10 mouse cellular contexts compared by ENCODE assay signal in genomic region chr8:123097786-123098584, GRCm38 (mm10). TPM values are rescaled to one million over a fixed set of nuclear protein-coding genes. Genes with fewer than 3 reads are reported as not detected.
A peak's percentile ranks its signal among the peaks of the same experiment; 100 is the strongest.
DNase-seq lines count a peak whose midpoint lies in the region; ATAC-seq and TF ChIP-seq lines count a peak whose summit lies in the region.
"Had no signal": no experiment of that assay in that cellular context is flagged by ENCODE, and none has a peak within 500 bp of the region (broad histone marks: within the 10 kb centered on the region; RNA-seq: fewer than 3 reads in every experiment).

No protein-coding gene starts in this region.

- H3K9me3 ChIP-seq in kidney, embryonic 16.5 days (ENCODE audit: low read length) = no peaks in the 10 kb centered on the region
- no peaks in the 10 kb centered on the region for H3K9me3 ChIP-seq in stomach, postnatal 0 days (ENCODE audit: control insufficient read depth, low read length)
- no peaks in the 10 kb centered on the region for H3K9me3 ChIP-seq in liver, postnatal 0 days (ENCODE audit: low read length)
- H3K9me3 ChIP-seq: lung, embryonic 15.5 days had no signal

- intact Hi-C loops in gastrocnemius, postnatal 36 days (cut with DNase I) = no loop called here

- H3K4me1 ChIP-seq in lung, adult 2 months (ENCODE audit: control insufficient read depth, insufficient read depth, low read length) = peaks cover under 1% of the 10 kb centered on the region
- H3K4me1 ChIP-seq in kidney, embryonic 16.5 days (ENCODE audit: insufficient read depth, low read length) = peaks cover 5% of the 10 kb centered on the region; the same call in 1 of the 2 replicates
- H3K4me1 ChIP-seq in stomach, postnatal 0 days (replicated peaks; ENCODE audit: control insufficient read depth, insufficient read depth) = 0 out of 2 replicates have a peak, but pooled peaks cover 2% of the 10 kb centered on the region
- peaks cover 4% of the 10 kb centered on the region for H3K4me1 ChIP-seq in liver, postnatal 0 days (ENCODE audit: insufficient read depth)
- H3K4me1 ChIP-seq: lung, embryonic 15.5 days had no signal

- no peak overlapping the region for H3K9ac ChIP-seq in kidney, embryonic 16.5 days (replicated peaks; ENCODE audit: low read length)
- H3K9ac ChIP-seq in stomach, postnatal 0 days (ENCODE audit: low read length) = no peak overlapping the region
- H3K9ac ChIP-seq in liver, postnatal 0 days (replicated peaks) = no peak overlapping the region
- H3K9ac ChIP-seq: lung, embryonic 15.5 days had no signal

- H3K36me3 ChIP-seq in kidney, embryonic 16.5 days (ENCODE audit: insufficient read depth, low read length) = peaks cover 23% of the 10 kb centered on the region
- H3K36me3 ChIP-seq in stomach, postnatal 0 days (ENCODE audit: control insufficient read depth, insufficient read depth, low read length) = peaks cover 20% of the 10 kb centered on the region
- peaks cover 23% of the 10 kb centered on the region for H3K36me3 ChIP-seq in liver, postnatal 0 days (replicated peaks; ENCODE audit: insufficient read depth, low read length)

- no peak overlapping the region for H3K4me2 ChIP-seq in kidney, embryonic 16.5 days (replicated peaks; ENCODE audit: low read depth, low read length)
- H3K4me2 ChIP-seq in stomach, postnatal 0 days (replicated peaks; ENCODE audit: low read depth) = no peak overlapping the region
- H3K4me2 ChIP-seq in liver, postnatal 0 days (ENCODE audit: low read depth, low read length) = no peak overlapping the region
- H3K4me2 ChIP-seq: lung, embryonic 15.5 days had no signal

- TF ChIP-seq EP300 in stomach, postnatal 0 days (optimal IDR thresholded peaks at IDR 0.05) = no peak
- TF ChIP-seq EP300 in liver, postnatal 0 days (IDR thresholded peaks at IDR 0.05; ENCODE audit: low read depth) = no peak

- DNase-seq in frontal cortex, postnatal 10 days (ENCODE audit: low spot score in 2 of 2) = peak; percentile 38 to 44
- no peak for DNase-seq in frontal cortex, postnatal 25 days (ENCODE audit: low spot score in 2 of 2)
- DNase-seq in lung, postnatal 14 days = peak; percentile 34
- DNase-seq in lung, adult 2 months = no peak
- no peak for DNase-seq in stomach, postnatal 0 days (ENCODE audit: low spot score)
- DNase-seq in gastrocnemius, postnatal 36 days = no peak
- DNase-seq in liver, postnatal 0 days = no peak

- peak; percentile 78 for ATAC-seq in kidney, embryonic 16.5 days (ENCODE audit: low FRiP score, low TSS enrichment)
- ATAC-seq in stomach, postnatal 0 days (ENCODE audit: low FRiP score, low TSS enrichment) = no peak
- ATAC-seq in liver, postnatal 0 days = no peak

- H3K4me3 ChIP-seq in lung, adult 2 months (replicated peaks; ENCODE audit: extremely low read depth, low read depth, low read length) = no peak overlapping the region
- no peak overlapping the region for H3K4me3 ChIP-seq in kidney, embryonic 16.5 days (ENCODE audit: low read length)
- no peak overlapping the region for H3K4me3 ChIP-seq in stomach, postnatal 0 days (ENCODE audit: low read depth, low read length)
- no peak overlapping the region for H3K4me3 ChIP-seq in liver, postnatal 0 days (ENCODE audit: low read depth, low read length)
- H3K4me3 ChIP-seq: lung, embryonic 15.5 days; myocyte had no signal

- no peak for TF ChIP-seq POLR2A in lung, adult 2 months (IDR thresholded peaks at IDR 0.05; ENCODE audit: borderline replicate concordance, extremely low read depth, low read depth, low read length)

- WGBS in lung, adult 2 months = 86% methylated on average over 12 of the region's 12 CpGs
- 54% methylated on average over 12 of the region's 12 CpGs for WGBS in kidney, embryonic 16.5 days
- WGBS in stomach, postnatal 0 days = 74% methylated on average over 12 of the region's 12 CpGs
- 83% methylated on average over 11 of the region's 12 CpGs for WGBS in liver, postnatal 0 days (ENCODE audit: insufficient replicate concordance)

- no peaks in the 10 kb centered on the region for H3K27me3 ChIP-seq in kidney, embryonic 16.5 days (ENCODE audit: insufficient read depth, low read length)
- no peaks in the 10 kb centered on the region for H3K27me3 ChIP-seq in stomach, postnatal 0 days (ENCODE audit: control insufficient read depth, insufficient read depth, low read length)
- H3K27me3 ChIP-seq in liver, postnatal 0 days (ENCODE audit: insufficient read depth, low read length) = no peaks in the 10 kb centered on the region
- H3K27me3 ChIP-seq: lung, embryonic 15.5 days had no signal

- TF ChIP-seq CTCF in lung, adult 2 months (IDR thresholded peaks at IDR 0.05; ENCODE audit: insufficient read depth, low read length) = no peak
- TF ChIP-seq CTCF in stomach, postnatal 0 days (IDR thresholded peaks at IDR 0.05; ENCODE audit: low read depth) = peak; percentile 34
- TF ChIP-seq CTCF in liver, postnatal 0 days (IDR thresholded peaks at IDR 0.05; ENCODE audit: low read depth) = no peak

- H3K27ac ChIP-seq in kidney, embryonic 16.5 days (ENCODE audit: low read length) = peak overlapping the region; percentile 79
- no peak overlapping the region for H3K27ac ChIP-seq in stomach, postnatal 0 days (replicated peaks)
- H3K27ac ChIP-seq in liver, postnatal 0 days (ENCODE audit: low read depth) = no peak overlapping the region
- H3K27ac ChIP-seq: lung, embryonic 15.5 days had no signal

RNA-seq across cellular contexts. Expression of gene Rpl13, which starts 4.2 kb away (rescaled TPM):
- polyA plus RNA-seq in lung, adult 2 months (2012; rRNA removed) = 1,500 and 2,209 TPM in 2 replicates
- 1,084 and 1,349 TPM in 2 replicates for polyA plus RNA-seq in kidney, embryonic 16.5 days (2015; fragmentation: Nextera tagmentation; extraction: Ambion mirVana)
- 1,460 and 1,506 TPM in 2 replicates for polyA plus RNA-seq in stomach, postnatal 0 days (2015; fragmentation: Nextera tagmentation; extraction: Ambion mirVana)
- total RNA-seq in gastrocnemius, postnatal 36 days (2021) = 100 to 1,000 TPM; 328 to 417 TPM
- 811 and 871 TPM in 2 replicates for polyA plus RNA-seq in liver, postnatal 0 days (2015; fragmentation: Nextera tagmentation; extraction: Ambion mirVana)

RNA-seq across cellular contexts. Expression of gene Cpne7, which starts 19.2 kb away (rescaled TPM):
- 1.3 and 1.7 TPM in 2 replicates for polyA plus RNA-seq in lung, adult 2 months (2012; rRNA removed)
- polyA plus RNA-seq in kidney, embryonic 16.5 days (2015; fragmentation: Nextera tagmentation; extraction: Ambion mirVana) = 1.8 and 2.1 TPM in 2 replicates
- polyA plus RNA-seq in stomach, postnatal 0 days (2015; fragmentation: Nextera tagmentation; extraction: Ambion mirVana) = 1.4 TPM in 2 replicates
- under 1 TPM in 1 of 2 experiments, not detected in 1; 0.23 TPM for total RNA-seq in gastrocnemius, postnatal 36 days (2021)
- 0.06 TPM in 2 replicates for polyA plus RNA-seq in liver, postnatal 0 days (2015; fragmentation: Nextera tagmentation; extraction: Ambion mirVana)

RNA-seq across cellular contexts. Expression of gene Spg7, which starts 35.2 kb away (rescaled TPM):
- polyA plus RNA-seq in lung, adult 2 months (2012; rRNA removed) = 71.1 and 85.5 TPM in 2 replicates
- 56.6 and 59.1 TPM in 2 replicates for polyA plus RNA-seq in kidney, embryonic 16.5 days (2015; fragmentation: Nextera tagmentation; extraction: Ambion mirVana)
- 29.6 and 32.0 TPM in 2 replicates for polyA plus RNA-seq in stomach, postnatal 0 days (2015; fragmentation: Nextera tagmentation; extraction: Ambion mirVana)
- 10 to 100 TPM; 60.6 to 71.8 TPM for total RNA-seq in gastrocnemius, postnatal 36 days (2021)
- 16.9 and 18.3 TPM in 2 replicates for polyA plus RNA-seq in liver, postnatal 0 days (2015; fragmentation: Nextera tagmentation; extraction: Ambion mirVana)

RNA-seq across cellular contexts. Expression of gene Ankrd11, which starts 55.9 kb away (rescaled TPM):
- polyA plus RNA-seq in lung, adult 2 months (2012; rRNA removed) = 48.7 and 67.5 TPM in 2 replicates
- polyA plus RNA-seq in kidney, embryonic 16.5 days (2015; fragmentation: Nextera tagmentation; extraction: Ambion mirVana) = 25.6 and 30.4 TPM in 2 replicates
- 35.0 and 35.8 TPM in 2 replicates for polyA plus RNA-seq in stomach, postnatal 0 days (2015; fragmentation: Nextera tagmentation; extraction: Ambion mirVana)
- 10 to 100 TPM; 47.4 to 55.4 TPM for total RNA-seq in gastrocnemius, postnatal 36 days (2021)
- polyA plus RNA-seq in liver, postnatal 0 days (2015; fragmentation: Nextera tagmentation; extraction: Ambion mirVana) = 21.2 and 21.9 TPM in 2 replicates

Comparison
In these comparisons a context has a peak if more than half of its experiments do, and no peak if none do; other contexts are left out.
1. DNase-seq: peak in frontal cortex, postnatal 10 days (2 of 2) and lung, postnatal 14 days (single experiment); none in frontal cortex, postnatal 25 days (0 of 2), lung, adult 2 months (single experiment), stomach, postnatal 0 days (single experiment), gastrocnemius, postnatal 36 days (0 of 2) and liver, postnatal 0 days (single experiment).